Mouse (Mus musculus): ENCODE measurements around the gene Ugt1a5. TPM values are rescaled to one million over a fixed set of nuclear protein-coding genes. Genes with fewer than 3 reads are reported as not detected.

Ugt1a5 gene
- total and polyA plus RNA-seq, 3 experiments, result not detected

DNA sequence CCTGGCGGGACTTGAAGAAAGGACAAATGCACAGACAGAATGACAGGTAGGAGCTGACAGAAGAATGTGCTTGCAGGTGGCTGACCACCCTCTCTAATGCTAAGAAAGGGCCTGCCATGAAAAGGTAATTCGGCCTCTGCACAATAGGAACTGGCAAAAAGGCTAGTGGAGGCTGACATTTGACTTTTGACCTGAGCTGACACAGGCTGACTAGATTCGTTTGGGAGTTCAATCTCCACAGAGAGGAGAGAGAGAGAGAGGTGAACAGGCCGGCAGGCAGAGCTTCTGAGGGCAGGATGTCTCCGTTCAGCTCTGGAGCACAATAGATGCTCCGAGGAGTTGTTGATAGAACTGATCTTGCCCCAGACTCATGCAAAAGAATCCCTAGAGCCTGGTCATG is 80.6 kb downstream of the Ugt1a5 start:
- Histone ChIP-seq H3K27ac (ENCODE audit: control insufficient read depth, low read depth, low read length) (no peak overlapping the region), H3K79me2 (ENCODE audit: control insufficient read depth, insufficient read depth, low read length, poor library complexity) (no peaks in the 10 kb centered on the region), H3K36me3 (ENCODE audit: control insufficient read depth in 1 of 2, insufficient read depth in 2 of 2, low read length in 2 of 2) (no peaks in the 10 kb centered on the region), H3K4me3 (ENCODE audit: control insufficient read depth in 1 of 2, insufficient read depth in 1 of 2, low read depth in 2 of 2, low read length in 2 of 2) (no peak overlapping the region), H3K4me1 (ENCODE audit: control insufficient read depth in 1 of 2, insufficient read depth in 2 of 2, low read length in 2 of 2) (no peaks in the 10 kb centered on the region), H3K27me3 (ENCODE audit: control insufficient read depth in 1 of 2, insufficient read depth in 2 of 2, low read length in 2 of 2) (no peaks in the 10 kb centered on the region), H3K9ac (ENCODE audit: control insufficient read depth, low read depth, low read length, poor library complexity, severe bottlenecking) (no peak overlapping the region), H3K9me3 (replicated peaks; ENCODE audit: insufficient read depth, low read length) (no peaks in the 10 kb centered on the region)
- DNase-seq (ENCODE audit: low read depth, low spot score), result no peak
- no peak for TF ChIP-seq POLR2AphosphoS5 (IDR thresholded peaks at IDR 0.05; ENCODE audit: borderline replicate concordance, low read depth, low read length)
- TF ChIP-seq MAX (IDR thresholded peaks at IDR 0.05; ENCODE audit: low read length), result no peak
- TF ChIP-seq TAL1 (IDR thresholded peaks at IDR 0.05; ENCODE audit: low read length), result no peak
- no peak for TF ChIP-seq RCOR1 (IDR thresholded peaks at IDR 0.05; ENCODE audit: low read depth, low read length)
- no peak for TF ChIP-seq EP300 (IDR thresholded peaks at IDR 0.05; ENCODE audit: low read depth in 1 of 2, low read length in 2 of 2)
- no peak for TF ChIP-seq MXI1 (IDR thresholded peaks at IDR 0.05; ENCODE audit: low read depth, low read length)
- no peak for TF ChIP-seq GATA1 (IDR thresholded peaks at IDR 0.05; ENCODE audit: low read depth, low read length)
- TF ChIP-seq SIN3A (IDR thresholded peaks at IDR 0.05; ENCODE audit: low read length), result no peak
- no peak for TF ChIP-seq CTCF (IDR thresholded peaks at IDR 0.05 in 2 of 3, conservative IDR thresholded peaks at IDR 0.05 in 1 of 3; ENCODE audit: control insufficient read depth in 1 of 3, insufficient read depth in 1 of 3, low read depth in 2 of 3, low read length in 3 of 3, poor library complexity in 1 of 3, severe bottlenecking in 1 of 3)
- no peak for TF ChIP-seq NELFE (IDR thresholded peaks at IDR 0.05; ENCODE audit: low read depth, low read length)
- TF ChIP-seq USF1 (IDR thresholded peaks at IDR 0.05; ENCODE audit: low read depth, low read length), result no peak
- TF ChIP-seq TBP (IDR thresholded peaks at IDR 0.05; ENCODE audit: low read depth, low read length), result no peak
- no peak for TF ChIP-seq ZNF384 (IDR thresholded peaks at IDR 0.05; ENCODE audit: low read depth, low read length)
- TF ChIP-seq MAZ (IDR thresholded peaks at IDR 0.05; ENCODE audit: low read depth, low read length), result no peak
- no peak for TF ChIP-seq BHLHE40 (IDR thresholded peaks at IDR 0.05; ENCODE audit: borderline replicate concordance, low read depth, low read length)
- TF ChIP-seq USF2 (IDR thresholded peaks at IDR 0.05; ENCODE audit: borderline replicate concordance in 1 of 2, insufficient read depth in 1 of 2, low read depth in 1 of 2, low read length in 2 of 2), result no peak
- no peak for TF ChIP-seq JUND (IDR thresholded peaks at IDR 0.05; ENCODE audit: low read depth, low read length)
- no peak for TF ChIP-seq ZC3H11A (IDR thresholded peaks at IDR 0.05; ENCODE audit: low read depth, low read length)

- no peak for TF ChIP-seq E2F4 (IDR thresholded peaks at IDR 0.05; ENCODE audit: borderline replicate concordance, low read depth, low read length)
- TF ChIP-seq MAX (IDR thresholded peaks at IDR 0.05; ENCODE audit: low read length), result no peak
- no peak for TF ChIP-seq JUND (IDR thresholded peaks at IDR 0.05; ENCODE audit: low read depth, low read length)
- TF ChIP-seq EP300 (IDR thresholded peaks at IDR 0.05; ENCODE audit: low read depth in 1 of 2, low read length in 2 of 2), result no peak
- TF ChIP-seq UBTF (IDR thresholded peaks at IDR 0.05; ENCODE audit: borderline replicate concordance, insufficient read depth, low read depth, low read length), result no peak
- TF ChIP-seq SMC3 (IDR thresholded peaks at IDR 0.05; ENCODE audit: low read depth, low read length), result no peak
- no peak for TF ChIP-seq CHD1 (IDR thresholded peaks at IDR 0.05; ENCODE audit: low read depth, low read length)
- TF ChIP-seq ZC3H11A (IDR thresholded peaks at IDR 0.05; ENCODE audit: low read depth, low read length), result no peak
- TF ChIP-seq MYC (IDR thresholded peaks at IDR 0.05; ENCODE audit: low read depth, low read length), result no peak
- no peak for TF ChIP-seq USF1 (IDR thresholded peaks at IDR 0.05; ENCODE audit: low read depth, low read length)
- TF ChIP-seq RAD21 (IDR thresholded peaks at IDR 0.05; ENCODE audit: low read depth, low read length), result no peak
- TF ChIP-seq CHD2 (IDR thresholded peaks at IDR 0.05; ENCODE audit: low read length), result no peak
- no peak for TF ChIP-seq TAL1 (IDR thresholded peaks at IDR 0.05; ENCODE audit: low read length)
- no peak for TF ChIP-seq MEF2A (IDR thresholded peaks at IDR 0.05; ENCODE audit: extremely low read depth, insufficient replicate concordance, low read depth, low read length, poor library complexity, severe bottlenecking)
- TF ChIP-seq ETS1 (IDR thresholded peaks at IDR 0.05; ENCODE audit: low read depth, low read length), result no peak
- no peak for TF ChIP-seq ZMIZ1 (IDR thresholded peaks at IDR 0.05; ENCODE audit: low read depth, low read length)
- H3K4me1 ChIP-seq (ENCODE audit: control insufficient read depth in 1 of 2, insufficient read depth in 2 of 2, low read length in 2 of 2), result no peaks in the 10 kb centered on the region
- H3K36me3 ChIP-seq (ENCODE audit: control insufficient read depth in 1 of 2, insufficient read depth in 2 of 2, low read length in 2 of 2), result no peaks in the 10 kb centered on the region
- H3K79me2 ChIP-seq (ENCODE audit: control insufficient read depth, insufficient read depth, low read length, poor library complexity), result no peaks in the 10 kb centered on the region
- no peaks in the 10 kb centered on the region for H3K27me3 ChIP-seq (ENCODE audit: control insufficient read depth in 1 of 2, insufficient read depth in 2 of 2, low read length in 2 of 2)
- no peaks in the 10 kb centered on the region for H3K9me3 ChIP-seq (replicated peaks; ENCODE audit: insufficient read depth, low read length)
- no peak overlapping the region for H3K9ac ChIP-seq (ENCODE audit: control insufficient read depth, low read depth, low read length, poor library complexity, severe bottlenecking)
- no peak overlapping the region for H3K27ac ChIP-seq (ENCODE audit: control insufficient read depth, low read depth, low read length)
- DNase-seq (ENCODE audit: low read depth, low spot score), result no peak
- H3K4me3 ChIP-seq (ENCODE audit: control insufficient read depth in 1 of 2, insufficient read depth in 1 of 2, low read depth in 2 of 2, low read length in 2 of 2), result no peak overlapping the region
These were observed 81.8 kb downstream of the Ugt1a5 start for GRCm38 (mm10) chr1:88247660-88248059.
